Mouse (Mus musculus) erythroblast, embryonic 14.5 days (primary cell): Measurements from ENCODE around the gene Pitpnc1. TPM values are rescaled to one million over a fixed set of nuclear protein-coding genes. Genes with fewer than 3 reads are reported as not detected.

ENCODE experiments used
- H3K27me3 ChIP-seq: 2 replicates; pipeline ENCODE4 v1.6.1; 2012; ENCODE audit warnings: inconsistent platforms; ENCODE audit not compliant: control insufficient read depth
- H3K36me3 ChIP-seq: 2 replicates; pipeline ENCODE4 v1.6.1; 2012; ENCODE audit warnings: mild to moderate bottlenecking, inconsistent platforms; ENCODE audit not compliant: control insufficient read depth
- H3K4me1 ChIP-seq: 2 replicates; pipeline ENCODE4 v1.6.1; 2012; ENCODE audit warnings: inconsistent platforms; ENCODE audit not compliant: control insufficient read depth
- H3K4me3 ChIP-seq: replicated peaks from 2 replicates; pipeline ENCODE3; 2012; ENCODE audit warnings: moderate library complexity, mild to moderate bottlenecking, inconsistent platforms
- H3K9me3 ChIP-seq: 2 replicates; pipeline ENCODE4 v1.6.1; 2012; ENCODE audit warnings: low read length, inconsistent platforms, mixed read lengths; ENCODE audit not compliant: control insufficient read depth
- GATA1 ChIP-seq: IDR thresholded peaks from 2 replicates; pipeline ENCODE4 v1.6.1; 2012; ENCODE audit warnings: low read length, inconsistent platforms, mixed read lengths
- TAL1 ChIP-seq: IDR thresholded peaks from 3 replicates; pipeline ENCODE4 v1.6.1; 2012; ENCODE audit warnings: low read length, inconsistent platforms, mixed read lengths
- polyA plus RNA-seq: library from polyadenylated mRNA; stranded (reverse); fragments of >175 nt; gene quantifications from 2 replicates; pipeline ENCODE4 v1.2.3, GENCODE M21; 2012

Gene Pitpnc1
- polyA plus RNA-seq, 1 experiment, result 0.37 TPM

DNA sequence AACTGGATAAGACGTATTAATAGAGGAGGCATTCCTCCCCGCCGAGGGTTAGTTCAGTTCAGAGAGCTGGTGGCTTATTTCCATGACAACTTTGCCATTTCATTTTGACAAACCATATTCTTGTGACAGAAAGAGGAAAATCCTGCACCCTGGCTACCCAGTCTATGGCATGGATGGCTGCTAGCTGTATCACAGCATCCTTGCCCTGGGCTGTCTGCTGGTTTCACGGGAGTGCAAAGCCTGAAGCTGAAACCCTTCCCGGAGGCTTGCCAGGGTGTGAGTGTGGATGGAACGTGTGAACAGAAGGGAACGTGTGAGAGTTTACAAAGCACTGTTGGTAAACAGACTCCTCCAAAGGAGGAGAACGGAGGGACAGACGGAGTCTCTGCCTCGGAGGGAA lies 80.5 kb downstream of the Pitpnc1 start:
- no peak for TF ChIP-seq GATA1
- no peak for TF ChIP-seq TAL1
- Histone ChIP-seq H3K4me1 (peaks cover 39% of the 10 kb centered on the region), H3K36me3 (0 out of 2 replicates have a peak, but pooled peaks cover 2% of the 10 kb centered on the region), H3K9me3 (no peaks in the 10 kb centered on the region), H3K4me3 (no peak overlapping the region), H3K27me3 (no peaks in the 10 kb centered on the region)

DNA sequence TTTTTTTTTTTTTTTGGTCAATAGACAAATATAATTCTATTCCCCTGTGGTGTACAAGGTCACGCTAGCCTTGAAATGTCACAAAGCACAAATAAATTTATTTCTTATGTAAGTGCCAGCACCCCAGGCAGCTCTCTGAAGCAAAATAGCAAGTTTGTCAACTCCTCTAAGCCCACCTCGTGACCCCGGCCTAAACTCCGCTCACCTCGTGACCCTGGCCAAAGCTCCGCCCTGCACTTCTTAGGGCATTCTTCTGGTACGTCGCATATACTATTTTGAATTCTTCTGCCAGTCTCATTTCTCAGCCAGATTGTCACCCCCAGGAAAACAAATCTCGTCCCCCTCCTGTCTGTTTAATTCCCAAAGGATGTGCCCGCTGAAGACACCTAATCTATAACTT lies 84.0 kb downstream of the Pitpnc1 start:
- peaks cover 7% of the 10 kb centered on the region for H3K4me1 ChIP-seq
- no peak overlapping the region for H3K4me3 ChIP-seq
- no peaks in the 10 kb centered on the region for H3K27me3 ChIP-seq
- no peak for TF ChIP-seq TAL1
- TF ChIP-seq GATA1, result no peak
- no peaks in the 10 kb centered on the region for H3K9me3 ChIP-seq
- H3K36me3 ChIP-seq, result 0 out of 2 replicates have a peak, but pooled peaks cover 2% of the 10 kb centered on the region

DNA sequence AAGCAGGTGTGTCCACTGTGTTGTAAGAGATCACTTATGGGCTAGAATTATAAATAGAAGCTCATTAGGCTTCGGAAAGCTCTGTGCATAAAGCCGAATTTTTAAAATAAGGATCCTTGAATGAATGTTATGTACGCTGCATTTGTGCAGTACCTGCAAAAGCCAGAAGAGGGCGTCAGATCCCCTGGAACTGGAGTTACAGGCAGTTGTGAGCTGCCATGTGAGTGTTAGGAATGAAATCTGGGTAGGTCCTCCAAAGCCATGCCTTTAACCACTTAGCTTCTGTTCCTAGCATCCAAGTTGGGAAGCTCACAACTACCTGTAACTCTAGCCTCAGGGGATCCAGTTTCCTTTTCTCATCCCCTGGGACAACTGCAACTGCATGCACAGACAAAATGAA lies 85.2 kb downstream of the Pitpnc1 start:
- TF ChIP-seq GATA1 (no peak), TAL1 (no peak)
- H3K27me3 ChIP-seq, result no peaks in the 10 kb centered on the region
- 0 out of 2 replicates have a peak, but pooled peaks cover 2% of the 10 kb centered on the region for H3K36me3 ChIP-seq

DNA sequence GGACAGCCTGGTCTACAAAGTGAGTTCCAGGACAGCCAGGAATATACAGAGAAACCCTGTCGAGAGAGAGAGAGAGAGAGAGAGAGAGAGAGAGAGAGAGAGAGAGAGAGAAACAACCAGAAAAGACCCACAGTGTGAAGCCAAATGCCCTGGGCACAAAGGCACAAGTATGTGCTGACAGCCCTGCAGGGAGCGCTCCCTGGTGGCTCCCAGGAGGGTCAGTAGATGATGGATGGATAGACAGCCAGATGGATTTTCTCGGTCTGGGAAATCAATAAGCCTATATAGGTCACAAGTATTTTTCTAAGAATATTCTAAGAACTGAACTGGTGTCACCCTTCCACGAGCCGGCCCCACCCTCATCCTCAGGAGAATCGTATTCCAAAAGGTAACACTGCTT lies 86.5 kb downstream of the Pitpnc1 start:
- Histone ChIP-seq H3K36me3 (no peaks in the 10 kb centered on the region), H3K27me3 (no peaks in the 10 kb centered on the region), H3K4me3 (no peak overlapping the region), H3K4me1 (peaks cover 3% of the 10 kb centered on the region; the same call in 1 of the 2 replicates), H3K9me3 (peaks cover 6% of the 10 kb centered on the region)
- no peak for TF ChIP-seq GATA1
- TF ChIP-seq TAL1, result no peak

More for the DNA sequence above, 85.2 kb downstream of the Pitpnc1 start:
- Histone ChIP-seq H3K4me1 (peaks cover 7% of the 10 kb centered on the region), H3K4me3 (no peak overlapping the region), H3K9me3 (no peaks in the 10 kb centered on the region)

DNA sequence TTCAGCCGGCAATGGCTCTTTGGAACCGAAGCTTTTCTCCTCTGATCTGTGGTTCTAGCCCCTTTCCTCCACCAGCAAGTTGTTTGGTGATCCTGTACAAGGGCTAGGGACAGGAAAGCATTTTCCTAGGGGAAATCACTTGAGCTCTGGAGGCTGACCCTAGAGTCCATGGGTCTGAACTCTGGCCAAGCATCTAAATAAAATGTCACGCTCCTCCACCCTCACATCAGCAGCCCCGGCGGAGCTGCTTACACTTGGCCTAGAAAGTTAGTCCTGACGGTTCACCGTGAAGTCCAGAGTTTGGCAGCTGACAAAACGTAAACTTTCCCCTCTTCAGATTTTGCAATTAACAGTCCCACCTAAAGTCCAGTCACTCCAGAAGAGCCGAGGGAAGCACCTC lies 90.5 kb downstream of the Pitpnc1 start:
- Histone ChIP-seq H3K4me1 (peaks cover 4% of the 10 kb centered on the region; the same call in 1 of the 2 replicates), H3K9me3 (peaks cover 7% of the 10 kb centered on the region), H3K4me3 (no peak overlapping the region), H3K36me3 (no peaks in the 10 kb centered on the region), H3K27me3 (no peaks in the 10 kb centered on the region)
- no peak for TF ChIP-seq GATA1
- TF ChIP-seq TAL1, result no peak

DNA sequence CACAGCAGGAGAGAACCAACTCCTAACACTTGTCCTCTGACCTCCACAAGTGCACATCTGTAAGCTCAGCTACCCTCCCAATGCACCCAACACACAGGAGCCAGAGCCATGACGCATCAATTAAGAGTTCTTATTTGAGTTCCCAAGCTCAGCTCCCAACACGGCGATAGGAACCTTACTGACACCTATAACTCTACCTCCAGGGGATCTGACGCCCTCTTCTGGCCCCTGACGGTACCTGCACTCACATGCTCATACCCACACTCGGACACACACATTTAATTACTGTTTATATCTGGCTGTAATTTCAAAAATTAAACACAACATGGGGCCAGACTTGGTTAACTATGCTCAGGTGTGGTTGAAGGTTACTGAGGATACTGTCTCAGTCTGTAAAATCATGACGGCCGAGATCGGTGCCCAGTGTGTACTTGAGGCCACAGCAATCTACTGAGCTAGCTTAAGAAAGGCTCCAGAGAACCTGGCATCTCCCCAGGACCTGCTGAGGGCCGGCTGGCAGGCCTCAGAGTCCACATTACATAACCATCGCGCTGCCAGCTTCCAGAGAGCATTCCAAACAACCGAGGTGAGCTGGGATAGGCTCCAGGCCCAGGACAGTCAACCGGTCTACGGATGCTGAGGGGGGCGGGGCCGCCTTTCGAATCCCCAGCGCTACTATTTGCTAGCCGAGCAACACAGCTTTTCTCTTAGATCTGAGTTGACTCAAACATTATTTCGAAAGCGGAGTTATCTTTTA lies 91.2 kb downstream of the Pitpnc1 start:
- no peaks in the 10 kb centered on the region for H3K36me3 ChIP-seq
- H3K4me3 ChIP-seq, result no peak overlapping the region
- peaks cover 4% of the 10 kb centered on the region; the same call in 1 of the 2 replicates for H3K4me1 ChIP-seq
- peaks cover 7% of the 10 kb centered on the region for H3K9me3 ChIP-seq
- H3K27me3 ChIP-seq, result no peaks in the 10 kb centered on the region
- TF ChIP-seq GATA1 (no peak), TAL1 (no peak)

DNA sequence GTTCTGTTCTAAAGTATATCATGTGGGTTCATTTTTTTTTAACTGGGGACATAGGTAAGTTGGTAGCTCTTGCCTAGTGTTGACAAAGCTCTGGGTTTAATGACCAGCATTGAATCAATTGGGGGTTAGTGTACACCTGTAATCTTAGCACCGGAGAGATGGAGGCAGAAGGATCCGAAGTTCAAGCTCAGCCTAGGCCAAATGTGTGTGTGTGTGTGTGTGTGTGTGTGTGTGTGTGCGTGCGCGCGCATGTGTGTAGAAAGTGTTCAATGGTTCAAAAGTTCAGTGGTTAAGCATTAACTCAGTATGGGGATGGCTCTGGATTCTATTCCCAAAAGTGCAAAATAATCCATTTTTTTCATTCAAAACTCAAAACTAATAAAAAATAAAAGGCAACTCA lies 93.2 kb downstream of the Pitpnc1 start:
- peaks cover 7% of the 10 kb centered on the region for H3K9me3 ChIP-seq
- TF ChIP-seq TAL1 (no peak), GATA1 (no peak)
- no peaks in the 10 kb centered on the region for H3K27me3 ChIP-seq
- peaks cover 8% of the 10 kb centered on the region for H3K4me1 ChIP-seq
- H3K36me3 ChIP-seq, result no peaks in the 10 kb centered on the region
- H3K4me3 ChIP-seq, result no peak overlapping the region

DNA sequence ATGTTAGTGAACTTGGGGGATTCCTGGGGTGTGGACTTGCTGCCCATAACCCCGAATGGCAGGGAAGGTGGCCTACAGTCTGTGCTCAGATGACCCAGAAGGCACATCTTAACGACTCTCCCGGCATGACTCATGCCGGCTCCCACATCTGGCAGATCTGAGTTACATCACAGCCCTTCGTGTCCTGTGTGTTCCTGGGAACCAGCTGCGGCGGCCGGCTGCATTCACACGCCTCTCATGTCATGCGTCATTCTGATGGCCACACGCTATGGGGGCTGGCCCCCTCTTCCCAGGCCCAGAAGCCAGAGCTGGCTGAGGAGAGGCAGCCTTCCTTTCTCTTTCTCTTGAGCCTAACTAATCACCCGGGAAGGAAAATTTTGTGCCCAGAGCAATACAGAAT lies 94.2 kb downstream of the Pitpnc1 start:
- TF ChIP-seq GATA1 (no peak), TAL1 (no peak)
- Histone ChIP-seq H3K36me3 (no peaks in the 10 kb centered on the region), H3K4me3 (no peak overlapping the region), H3K4me1 (peaks cover 14% of the 10 kb centered on the region), H3K27me3 (no peaks in the 10 kb centered on the region), H3K9me3 (peaks cover 7% of the 10 kb centered on the region)

DNA sequence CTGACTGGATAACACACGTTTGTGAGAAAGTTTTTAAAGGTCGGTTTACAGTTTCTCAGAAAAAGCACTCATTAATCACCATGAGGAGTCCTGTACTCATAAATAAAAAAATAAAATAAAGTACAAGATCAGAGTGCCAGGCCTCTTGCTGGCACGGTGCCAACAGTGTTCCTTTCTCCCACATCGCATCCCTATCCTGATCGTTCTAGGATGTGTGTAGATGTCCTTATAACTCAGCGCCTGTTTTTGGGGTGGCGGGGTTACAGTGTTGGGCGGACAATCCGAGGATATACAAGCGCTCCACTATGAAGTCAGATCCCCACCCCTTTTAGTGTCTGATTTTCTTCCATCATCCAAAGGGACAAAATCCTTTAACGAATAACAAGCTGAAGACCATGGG lies 94.7 kb downstream of the Pitpnc1 start:
- Histone ChIP-seq H3K27me3 (no peaks in the 10 kb centered on the region), H3K9me3 (peaks cover 7% of the 10 kb centered on the region), H3K4me3 (no peak overlapping the region), H3K36me3 (no peaks in the 10 kb centered on the region), H3K4me1 (peaks cover 16% of the 10 kb centered on the region)
- TF ChIP-seq GATA1, result no peak
- TF ChIP-seq TAL1, result no peak
